Mouse (Mus musculus) ES-E14 (cell line): ENCODE data around the gene Sec61a2.

Source experiments
- CHD2 ChIP-seq: IDR thresholded peaks from 2 replicates; pipeline ENCODE4 v1.6.1; 2014; ENCODE audit warnings: mild to moderate bottlenecking, low read depth, low read length, inconsistent platforms
- HCFC1 ChIP-seq: IDR thresholded peaks from 2 replicates; pipeline ENCODE4 v1.6.1; 2012; ENCODE audit warnings: low read length, inconsistent platforms, borderline replicate concordance; ENCODE audit not compliant: insufficient read depth
- MAFK ChIP-seq: IDR thresholded peaks from 2 replicates; pipeline ENCODE4 v1.6.1; 2014; ENCODE audit warnings: mild to moderate bottlenecking, low read depth, low read length, inconsistent platforms; ENCODE audit not compliant: insufficient read depth
- ZC3H11A ChIP-seq: IDR thresholded peaks from 2 replicates; pipeline ENCODE4 v1.6.1; 2012; ENCODE audit warnings: low read depth, mild to moderate bottlenecking, inconsistent platforms, low read length, borderline replicate concordance
- ZNF384 ChIP-seq: IDR thresholded peaks from 2 replicates; pipeline ENCODE4 v1.6.1; 2012; ENCODE audit warnings: low read depth, low read length, inconsistent platforms

DNA sequence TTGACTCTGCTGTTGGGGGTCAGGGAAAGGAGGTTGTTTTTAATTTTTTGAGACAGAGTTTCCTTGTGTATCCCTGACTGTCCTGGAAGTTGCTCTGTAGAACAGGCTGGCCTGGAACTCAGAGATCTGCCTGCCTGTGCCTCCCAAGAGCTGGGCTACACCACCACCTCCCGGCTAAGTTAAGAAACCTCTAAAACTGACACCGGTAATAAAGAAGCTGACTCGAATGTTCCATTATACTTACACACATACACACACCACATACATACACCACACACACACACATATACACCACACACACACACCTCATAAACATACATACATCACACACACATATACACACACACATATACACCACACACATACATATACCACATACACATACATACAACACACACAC, 39.7 kb upstream of the Sec61a2 start:
- TF ChIP-seq CHD2 (no peak), MAFK (no peak), ZC3H11A (no peak), ZNF384 (no peak), HCFC1 (no peak)
